Comparison of ENCODE assay signal across 7 mouse cellular contexts in the genomic region with DNA sequence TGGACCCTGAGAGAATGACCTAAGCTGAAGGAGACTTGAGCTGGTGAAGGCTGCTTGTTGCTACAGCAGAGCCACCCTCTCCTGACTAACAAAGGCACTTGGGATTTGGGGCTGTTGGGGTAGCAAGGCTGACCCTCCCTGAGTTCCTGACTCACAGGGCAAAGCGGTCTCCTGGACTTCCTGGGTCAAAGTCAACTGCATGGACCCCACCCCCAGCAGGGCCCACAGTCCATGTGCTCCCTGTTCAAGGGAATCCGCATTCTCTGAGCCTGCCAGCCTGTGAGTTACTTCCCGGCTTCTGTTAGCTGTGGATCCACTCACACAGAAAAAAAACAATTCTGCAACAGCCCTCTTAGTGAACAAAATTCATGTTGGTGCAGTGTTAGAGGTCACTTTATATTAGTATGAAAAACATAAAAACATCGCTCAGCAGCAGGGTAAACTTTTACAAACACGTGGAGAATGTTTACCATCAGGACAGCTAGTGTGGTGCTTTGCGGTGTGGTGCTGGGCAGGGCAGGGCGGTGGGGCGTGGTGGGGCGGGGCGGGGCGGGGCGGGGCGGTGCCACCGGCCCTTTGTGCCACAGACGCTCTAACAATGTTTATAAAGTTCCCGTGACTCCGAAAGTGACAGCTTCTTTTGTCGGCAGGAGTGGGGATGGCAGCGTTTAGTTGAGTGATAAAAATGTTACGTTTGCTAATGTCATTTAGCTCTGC.
DNase-seq lines count a peak whose midpoint lies in the region; ATAC-seq and TF ChIP-seq lines count a peak whose summit lies in the region.

No protein-coding gene starts in this region.

- peak overlapping the region; percentile 26; the same call in 1 of the 2 replicates for H3K4me2 ChIP-seq in liver, embryonic 14.5 days (ENCODE audit: low read depth)

- H3K27ac ChIP-seq in liver, embryonic 14.5 days, result no peak overlapping the region
- no peak overlapping the region for H3K27ac ChIP-seq in layer of hippocampus, adult 2 months

- H3K4me1 ChIP-seq in liver, embryonic 14.5 days (replicated peaks; ENCODE audit: control insufficient read depth in 2 of 2, insufficient read depth in 2 of 2, low read length in 1 of 2), result no peaks in the 10 kb centered on the region

- no peak for TF ChIP-seq CTCF in liver, embryonic 14.5 days (IDR thresholded peaks at IDR 0.05; ENCODE audit: low read depth)
- TF ChIP-seq CTCF in layer of hippocampus, adult 2 months (conservative IDR thresholded peaks at IDR 0.05), result no peak

- 2% methylated on average over 20 of the region's 20 CpGs for WGBS in liver, embryonic 14.5 days (ENCODE audit: insufficient replicate concordance)

- no peaks in the 10 kb centered on the region; the same call in 1 of the 2 replicates for H3K27me3 ChIP-seq in liver, embryonic 14.5 days (ENCODE audit: control insufficient read depth, insufficient read depth, low read length)

- peak; percentile 5 to 7 for DNase-seq in adrenal gland, postnatal 36 days
- peak; percentile 36 for DNase-seq in embryo, embryonic 11 days
- DNase-seq in induced T-regulatory cell, adult 2 months (ENCODE audit: low read depth), result peak; percentile 6
- DNase-seq in liver, embryonic 14.5 days (ENCODE audit: low read depth in 3 of 3, low spot score in 3 of 3), result no peak
- no peak for DNase-seq in frontal cortex, postnatal 25 days (ENCODE audit: low spot score in 2 of 2)
- no peak for DNase-seq in layer of hippocampus, adult 2 months (ENCODE audit: low spot score in 2 of 2)
- DNase-seq in left cerebral cortex, adult 11 months (ENCODE audit: low spot score), result no peak

- H3K36me3 ChIP-seq in liver, embryonic 14.5 days (replicated peaks; ENCODE audit: control insufficient read depth, insufficient read depth, low read depth), result no peaks in the 10 kb centered on the region

- H3K9me3 ChIP-seq in liver, embryonic 14.5 days (ENCODE audit: control insufficient read depth, low read length), result no peaks in the 10 kb centered on the region

- TF ChIP-seq EP300 in liver, embryonic 14.5 days (IDR thresholded peaks at IDR 0.05; ENCODE audit: low read depth), result no peak

- H3K9ac ChIP-seq in liver, embryonic 14.5 days (replicated peaks), result no peak overlapping the region

- no peak overlapping the region for H3K4me3 ChIP-seq in liver, embryonic 14.5 days (ENCODE audit: insufficient read depth in 1 of 2, low read depth in 2 of 2, low read length in 2 of 2)
- no peak overlapping the region for H3K4me3 ChIP-seq in layer of hippocampus, adult 2 months

- ATAC-seq in liver, embryonic 14.5 days (ENCODE audit: insufficient read depth), result no peak

Comparison
In these comparisons a context has a peak if more than half of its experiments do, and no peak if none do; other contexts are left out.
1. DNase-seq: peak in adrenal gland, postnatal 36 days (2 of 2), embryo, embryonic 11 days (single experiment) and induced T-regulatory cell, adult 2 months (single experiment); none in liver, embryonic 14.5 days (0 of 3), frontal cortex, postnatal 25 days (0 of 2), layer of hippocampus, adult 2 months (0 of 2) and left cerebral cortex, adult 11 months (single experiment).